Comparison of ENCODE assay signal across 27 mouse cellular contexts in genomic region chr5:13365108-13365507, GRCm38 (mm10).
"Had no signal": no experiment of that assay in that cellular context is flagged by ENCODE, and none has a peak within 500 bp of the region (broad histone marks: within the 10 kb centered on the region; RNA-seq: fewer than 3 reads in every experiment).

No protein-coding gene starts in this region.

- H3K9me3 ChIP-seq: heart, embryonic 13.5 days; heart, embryonic 15.5 days; hindbrain, embryonic 13.5 days; hindbrain, embryonic 15.5 days; kidney, embryonic 15.5 days; limb, embryonic 13.5 days; limb, embryonic 15.5 days; liver, embryonic 13.5 days; liver, embryonic 15.5 days had no signal

- ATAC-seq: hindbrain, postnatal 0 days; intestine, embryonic 16.5 days had no signal

- H3K4me3 ChIP-seq: gastrocnemius, adult 2 months; heart, embryonic 13.5 days; heart, embryonic 15.5 days; hindbrain, embryonic 13.5 days; hindbrain, embryonic 15.5 days; kidney, embryonic 15.5 days; limb, embryonic 13.5 days; limb, embryonic 15.5 days; liver, embryonic 13.5 days; liver, embryonic 15.5 days had no signal

- H3K4me1 ChIP-seq: heart, embryonic 13.5 days; heart, embryonic 15.5 days; hindbrain, embryonic 13.5 days; hindbrain, embryonic 15.5 days; kidney, embryonic 15.5 days; limb, embryonic 13.5 days; limb, embryonic 15.5 days; liver, embryonic 13.5 days; liver, embryonic 15.5 days had no signal

- H3K9ac ChIP-seq: heart, embryonic 13.5 days; heart, embryonic 15.5 days; hindbrain, embryonic 13.5 days; hindbrain, embryonic 15.5 days; kidney, embryonic 15.5 days; limb, embryonic 13.5 days; limb, embryonic 15.5 days; liver, embryonic 13.5 days; liver, embryonic 15.5 days had no signal

- H3K27me3 ChIP-seq: heart, embryonic 13.5 days; heart, embryonic 15.5 days; hindbrain, embryonic 13.5 days; hindbrain, embryonic 15.5 days; kidney, embryonic 15.5 days; limb, embryonic 13.5 days; limb, embryonic 15.5 days; liver, embryonic 13.5 days; liver, embryonic 15.5 days had no signal

- H3K27ac ChIP-seq: gastrocnemius, adult 2 months; heart, embryonic 13.5 days; heart, embryonic 15.5 days; hindbrain, embryonic 13.5 days; hindbrain, embryonic 15.5 days; hindbrain, postnatal 0 days; kidney, embryonic 15.5 days; kidney, postnatal 0 days; limb, embryonic 13.5 days; limb, embryonic 15.5 days; liver, embryonic 13.5 days; liver, embryonic 15.5 days had no signal

- H3K36me3 ChIP-seq: heart, embryonic 13.5 days; heart, embryonic 15.5 days; hindbrain, embryonic 13.5 days; hindbrain, embryonic 15.5 days; kidney, embryonic 15.5 days; limb, embryonic 13.5 days; limb, embryonic 15.5 days; liver, embryonic 13.5 days; liver, embryonic 15.5 days had no signal

- H3K4me2 ChIP-seq: heart, embryonic 11.5 days; heart, embryonic 13.5 days; heart, embryonic 15.5 days; hindbrain, embryonic 13.5 days; hindbrain, embryonic 15.5 days; kidney, embryonic 15.5 days; limb, embryonic 13.5 days; limb, embryonic 15.5 days; liver, embryonic 13.5 days; liver, embryonic 15.5 days had no signal

- DNase-seq: gastrocnemius, adult 2 months; gastrocnemius, postnatal 10 days; gastrocnemius, postnatal 25 days; heart, adult 18-20 months; heart, postnatal 14 days; heart, postnatal 36 days; kidney, adult 11 months; kidney, adult 2 months; kidney, adult 9 months; kidney, postnatal 14 days; kidney, postnatal 36 days; layer of hippocampus, adult 9-11 months; layer of hippocampus, postnatal 36 days; left cerebral cortex, postnatal 4 days; liver, embryonic 13.5 days had no signal
